Mouse (Mus musculus): ENCODE results near the gene Fto.

The Fto gene

GRCm38 (mm10) chr8:91524865-91525250, 211.5 kb downstream of the Fto start:
- no peak for DNase-seq (ENCODE audit: low read depth, low spot score)

GRCm38 (mm10) chr8:91525342-91525817, 212.1 kb downstream of the Fto start:
- DNase-seq (ENCODE audit: low read depth, low spot score): no peak

- no peak for DNase-seq (ENCODE audit: low read depth, low spot score)
Observed at GRCm38 (mm10) chr8:91528967-91529366, 215.6 kb downstream of the Fto start.

GRCm38 (mm10) chr8:91529699-91530098, 216.4 kb downstream of the Fto start:
- no peak for DNase-seq (ENCODE audit: low read depth, low spot score)

- DNase-seq (ENCODE audit: low read depth, low spot score): no peak
Observed at GRCm38 (mm10) chr8:91530656-91531055, 217.3 kb downstream of the Fto start.

GRCm38 (mm10) chr8:91531971-91532370, 218.6 kb downstream of the Fto start:
- DNase-seq (ENCODE audit: low read depth, low spot score): peak; percentile 67

GRCm38 (mm10) chr8:91532671-91533436, 219.5 kb downstream of the Fto start:
- no peak for DNase-seq (ENCODE audit: low read depth, low spot score)

GRCm38 (mm10) chr8:91534752-91535151, 221.4 kb downstream of the Fto start:
- DNase-seq (ENCODE audit: low read depth, low spot score): no peak

- DNase-seq (ENCODE audit: low read depth, low spot score): no peak
Observed at GRCm38 (mm10) chr8:91538109-91538508, 224.8 kb downstream of the Fto start.

GRCm38 (mm10) chr8:91538892-91539291, 225.6 kb downstream of the Fto start:
- no peak for DNase-seq (ENCODE audit: low read depth, low spot score)

- DNase-seq (ENCODE audit: low read depth, low spot score): no peak
Observed at GRCm38 (mm10) chr8:91539586-91539985, 226.3 kb downstream of the Fto start.

GRCm38 (mm10) chr8:91541229-91541628, 227.9 kb downstream of the Fto start:
- DNase-seq (ENCODE audit: low read depth, low spot score): no peak

GRCm38 (mm10) chr8:91545561-91545960, 232.2 kb downstream of the Fto start:
- DNase-seq (ENCODE audit: low read depth, low spot score): peak; percentile 8

GRCm38 (mm10) chr8:91546599-91546998, 233.3 kb downstream of the Fto start:
- no peak for DNase-seq (ENCODE audit: low read depth, low spot score)

GRCm38 (mm10) chr8:91550131-91550530, 236.8 kb downstream of the Fto start:
- DNase-seq (ENCODE audit: low read depth, low spot score): no peak

- DNase-seq (ENCODE audit: low read depth, low spot score): no peak
Observed at GRCm38 (mm10) chr8:91551166-91551765, 237.9 kb downstream of the Fto start.

GRCm38 (mm10) chr8:91551775-91552538, 238.6 kb downstream of the Fto start:
- no peak for DNase-seq (ENCODE audit: low read depth, low spot score)

- DNase-seq (ENCODE audit: low read depth, low spot score): no peak
Observed at GRCm38 (mm10) chr8:91552635-91553034, 239.3 kb downstream of the Fto start.

- DNase-seq (ENCODE audit: low read depth, low spot score): no peak
Observed at GRCm38 (mm10) chr8:91553387-91553786, 240.1 kb downstream of the Fto start.

GRCm38 (mm10) chr8:91557041-91557587, 243.8 kb downstream of the Fto start:
- no peak for DNase-seq (ENCODE audit: low read depth, low spot score)

GRCm38 (mm10) chr8:91558408-91558807, 245.1 kb downstream of the Fto start:
- DNase-seq (ENCODE audit: low read depth, low spot score): no peak

- no peak for DNase-seq (ENCODE audit: low read depth, low spot score)
Observed at GRCm38 (mm10) chr8:91560017-91560591, 246.8 kb downstream of the Fto start.
